Mouse (Mus musculus) B cell, adult 2 months (primary cell): ENCODE data around the gene Pofut2.

Source experiments
- DNase-seq, 2 experiments: peaks; one replicate each; pipeline ENCODE4 v3.0.0; 2022

The Pofut2 gene

GRCm38 (mm10) chr10:77272980-77273730, 14.1 kb downstream of the Pofut2 start:
- no peak for DNase-seq

GRCm38 (mm10) chr10:77273798-77274197, 14.8 kb downstream of the Pofut2 start:
- no peak for DNase-seq

DNA sequence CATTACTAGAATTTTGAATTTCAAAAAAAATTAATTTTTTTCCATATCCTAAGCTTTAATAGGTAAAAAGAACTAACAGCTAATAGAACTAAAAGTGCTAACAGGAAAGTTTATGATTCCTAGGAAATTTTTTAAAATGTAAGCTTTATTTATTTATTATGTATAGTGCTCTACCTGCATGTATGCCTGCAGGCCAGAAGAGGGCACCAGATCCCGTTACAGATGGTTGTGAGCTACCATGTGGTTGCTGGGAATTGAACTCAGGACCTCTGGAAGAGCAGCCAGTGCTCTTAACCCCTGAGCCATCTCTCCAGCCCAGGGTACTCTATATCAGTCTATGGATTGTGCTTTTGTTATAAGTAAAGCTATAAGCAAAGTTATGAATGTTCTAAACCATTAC, 23.1 kb downstream of the Pofut2 start:
- DNase-seq: peak in 1 of 2 experiments; percentile 17

- DNase-seq: peak; percentile 83
These were observed 23.8 kb downstream of the Pofut2 start for GRCm38 (mm10) chr10:77282822-77283221.

DNA sequence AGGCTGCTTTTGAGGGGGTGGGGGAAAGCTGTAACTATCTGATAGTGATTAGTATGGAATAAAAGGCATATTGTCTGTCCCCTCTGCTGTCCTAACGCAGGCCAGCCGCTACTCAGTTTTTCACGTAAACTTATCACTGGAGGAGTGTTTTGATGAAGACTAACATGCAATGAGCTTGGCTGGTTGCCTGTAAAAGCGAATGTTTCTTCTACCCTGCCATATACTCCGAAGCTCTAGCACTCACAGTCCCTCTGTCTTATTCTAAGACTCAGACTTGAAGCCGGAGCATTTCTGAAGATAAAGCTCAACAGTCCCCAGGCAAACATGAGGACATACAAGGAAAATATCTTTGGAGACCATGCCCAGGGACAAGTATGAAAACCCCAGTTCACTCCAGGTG, 25.8 kb downstream of the Pofut2 start:
- no peak for DNase-seq

GRCm38 (mm10) chr10:77287626-77288025, 28.6 kb downstream of the Pofut2 start:
- no peak for DNase-seq

DNA sequence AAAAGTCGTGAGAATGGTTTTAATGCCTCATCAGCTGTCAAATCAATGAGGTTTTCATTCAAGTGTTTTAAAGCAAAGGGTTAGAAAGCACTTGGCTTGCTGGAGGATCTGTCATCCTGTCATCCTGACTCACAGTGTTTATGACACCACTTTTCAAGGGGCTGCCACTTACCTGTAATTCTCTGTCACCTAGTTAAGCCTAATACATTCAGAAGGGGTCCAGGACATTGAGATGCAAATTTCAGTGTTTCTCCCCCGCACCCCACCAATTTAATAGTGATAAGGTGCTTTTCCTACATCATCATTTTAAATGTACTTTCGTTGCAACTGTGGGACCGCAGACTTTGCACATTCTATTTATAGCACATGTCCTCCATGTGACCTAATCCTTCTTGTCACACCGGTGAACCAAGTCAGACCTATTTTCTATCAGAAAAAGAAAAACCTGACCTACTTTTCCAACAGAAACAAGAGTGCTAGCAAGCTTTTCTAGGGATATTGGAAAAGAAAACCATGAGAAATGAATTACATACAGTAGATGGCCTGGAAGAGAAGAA, 29.7 kb downstream of the Pofut2 start:
- peak; percentile 10 to 15 for DNase-seq

GRCm38 (mm10) chr10:77289559-77289958, 30.5 kb downstream of the Pofut2 start:
- DNase-seq: no peak

DNA sequence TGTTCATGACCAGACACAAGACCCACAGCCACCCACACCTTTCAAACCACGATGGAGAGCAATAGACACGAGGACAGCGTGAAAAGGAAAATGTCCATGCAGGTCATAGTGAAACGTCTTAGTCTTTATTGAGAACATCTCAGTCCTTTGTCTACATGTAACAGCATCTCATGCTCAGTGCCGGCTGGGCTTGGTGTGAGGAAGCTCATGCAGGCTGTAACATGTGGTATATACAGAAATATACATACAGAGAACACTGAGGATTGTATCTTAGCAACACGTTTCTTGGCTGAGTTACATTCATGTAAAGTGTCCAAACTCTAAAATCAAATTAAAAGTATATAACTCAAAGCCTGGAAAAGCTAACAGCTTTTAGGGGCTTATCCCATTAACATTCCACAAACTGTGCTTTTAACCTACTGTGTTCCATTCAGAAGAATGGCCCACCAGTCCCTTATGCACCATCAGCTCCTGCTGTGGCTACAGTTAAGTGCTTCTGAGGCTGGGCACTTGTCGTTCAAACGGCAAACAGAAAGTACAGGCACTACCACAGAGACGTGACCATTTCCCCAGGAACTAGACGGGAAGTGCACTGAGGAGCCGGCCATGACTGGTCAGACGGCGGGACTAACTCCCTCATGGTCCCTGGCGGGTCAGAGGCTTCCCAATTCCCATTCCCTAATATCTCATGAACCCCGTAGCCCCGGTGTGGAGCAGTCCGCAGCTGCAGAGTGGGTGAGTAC, 31.8 kb downstream of the Pofut2 start:
- DNase-seq: no peak

DNA sequence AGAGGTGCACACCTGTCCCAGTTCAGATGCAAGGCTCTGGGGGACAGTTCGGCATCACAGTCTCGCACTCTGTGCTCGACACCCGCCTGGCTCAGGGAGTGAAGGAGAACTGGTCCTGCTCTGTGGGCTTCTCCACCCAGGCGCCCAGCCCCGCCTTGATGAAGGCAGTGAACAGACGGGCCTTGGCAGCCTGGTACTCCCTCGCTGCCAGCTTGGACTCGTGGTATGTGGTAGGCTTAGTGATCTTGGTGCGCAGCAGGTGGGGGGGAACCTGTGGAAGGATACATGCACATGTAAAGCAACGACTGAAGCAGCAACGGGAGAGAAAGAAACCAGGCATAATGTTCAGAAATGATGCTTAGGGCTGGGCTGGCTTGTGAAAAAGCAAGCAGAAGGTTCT, 35.7 kb downstream of the Pofut2 start:
- no peak for DNase-seq

- no peak for DNase-seq
These were observed 39.6 kb downstream of the Pofut2 start for GRCm38 (mm10) chr10:77298621-77299020.

DNA sequence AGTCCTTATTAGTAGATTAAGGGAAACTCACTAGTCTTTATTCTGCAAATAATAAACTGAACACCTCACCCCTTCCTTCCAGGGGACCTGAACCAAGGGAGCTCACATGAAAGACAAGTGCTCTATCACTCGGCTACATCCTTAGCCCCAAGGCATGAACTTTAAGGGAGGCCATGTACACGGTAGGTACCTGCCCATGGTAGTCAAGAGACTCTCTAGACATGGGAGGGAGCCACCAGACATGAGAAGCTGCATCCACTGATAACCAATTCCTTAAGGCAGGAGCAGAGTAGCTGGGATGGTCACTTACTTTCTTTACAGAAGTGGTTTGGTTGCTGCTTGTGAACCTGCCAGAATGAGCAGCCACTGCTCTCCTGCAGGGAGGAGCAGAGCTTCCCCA, 40.2 kb downstream of the Pofut2 start:
- DNase-seq: no peak

- DNase-seq: no peak
These were observed 41.4 kb downstream of the Pofut2 start for GRCm38 (mm10) chr10:77300237-77300933.

DNA sequence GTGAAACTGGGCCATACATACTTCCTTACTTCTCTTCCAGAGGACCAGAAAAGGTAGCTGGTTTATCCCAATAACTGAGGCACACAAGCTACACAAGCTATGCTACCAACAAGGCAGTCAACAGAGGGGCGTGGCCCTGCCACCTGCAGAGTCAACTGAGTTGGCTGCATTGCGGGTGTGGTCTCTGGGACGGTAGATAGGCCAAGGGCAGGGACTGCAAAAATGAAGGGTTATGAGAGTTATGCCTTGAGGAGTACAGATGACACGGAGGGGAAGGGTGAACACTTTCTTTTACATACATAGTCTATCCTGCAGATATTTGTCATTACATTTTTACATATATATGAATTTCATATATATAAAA, 41.9 kb downstream of the Pofut2 start:
- DNase-seq: no peak

- DNase-seq: no peak
These were observed 45.3 kb downstream of the Pofut2 start for GRCm38 (mm10) chr10:77304362-77304761.

DNA sequence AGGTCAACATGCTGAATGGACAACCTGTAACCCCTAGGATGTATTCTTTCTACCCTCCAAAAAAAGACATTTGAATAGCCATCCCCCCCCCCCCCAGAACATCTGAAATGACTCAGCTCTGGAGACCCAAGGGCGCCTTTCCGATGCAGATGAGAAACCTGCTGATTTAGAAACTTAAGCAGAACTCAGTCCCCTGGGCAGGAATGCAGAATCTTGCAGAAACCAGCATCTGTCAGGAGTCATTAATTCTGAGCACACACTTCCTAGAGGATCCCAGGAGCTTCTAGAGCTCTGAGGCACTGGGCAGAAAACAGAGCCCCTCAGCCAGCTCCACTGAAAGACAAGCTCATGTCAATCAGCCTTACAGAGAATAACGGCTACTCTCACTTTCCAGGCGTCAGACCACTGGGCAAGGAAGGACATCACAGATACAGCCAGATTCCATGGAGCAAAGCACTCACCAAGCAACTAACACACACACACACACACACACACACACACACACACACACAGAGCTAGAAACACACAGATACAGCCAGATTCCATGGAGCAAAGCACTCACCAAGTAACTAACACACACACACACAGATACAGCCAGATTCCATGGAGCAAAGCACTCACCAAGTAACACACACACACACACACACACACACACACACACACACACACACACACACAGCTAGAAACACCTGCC, 46.0 kb downstream of the Pofut2 start:
- no peak for DNase-seq

DNA sequence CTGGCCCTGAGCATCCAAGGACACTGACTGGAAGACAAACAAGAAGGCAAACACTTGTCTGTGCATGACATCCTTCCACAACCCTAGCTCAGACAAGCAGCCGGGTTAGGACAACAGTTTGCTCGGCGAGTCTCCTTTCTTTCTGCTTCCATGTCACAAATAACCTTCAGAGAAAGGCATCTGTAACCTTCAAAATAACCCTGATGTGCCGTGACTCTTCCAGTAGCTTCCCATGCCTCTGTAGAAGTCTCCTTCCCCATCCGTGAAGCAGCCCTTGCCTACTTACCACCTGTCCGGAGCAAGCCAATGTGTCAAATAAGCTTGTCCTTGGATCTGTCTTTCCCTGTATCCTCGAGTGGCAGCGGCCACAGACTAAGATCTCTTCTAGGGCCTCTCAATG, 46.7 kb downstream of the Pofut2 start:
- DNase-seq: no peak

GRCm38 (mm10) chr10:77308978-77309377, 50.0 kb downstream of the Pofut2 start:
- DNase-seq: no peak

DNA sequence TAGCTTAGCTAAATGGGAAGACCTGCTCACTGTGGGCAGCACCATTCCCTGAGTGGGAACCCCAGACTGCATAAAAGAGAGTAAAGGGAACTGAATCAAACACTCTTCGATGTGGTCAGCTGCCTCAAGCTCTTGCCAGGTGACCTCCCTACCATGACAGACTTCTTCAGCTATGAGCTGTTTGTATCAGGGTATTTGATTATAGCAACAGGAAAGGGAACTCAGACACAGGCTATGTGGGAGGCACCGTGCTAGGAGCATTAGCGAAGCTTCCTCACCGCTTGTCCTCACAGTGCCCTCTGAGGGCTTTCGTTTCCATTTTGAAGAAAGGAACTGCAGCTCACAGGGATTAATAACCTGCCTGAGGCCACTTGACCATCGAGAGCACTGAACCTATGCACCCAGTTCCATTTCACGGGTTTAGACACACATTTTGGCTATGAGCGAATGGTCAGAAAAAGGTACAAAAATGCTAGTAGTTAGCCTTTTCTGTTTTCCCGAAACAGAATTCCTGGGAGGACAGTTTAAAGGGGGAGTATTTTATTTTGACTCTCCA, 55.8 kb downstream of the Pofut2 start:
- DNase-seq: peak in 1 of 2 experiments; percentile 5

GRCm38 (mm10) chr10:77315682-77316081, 56.7 kb downstream of the Pofut2 start:
- DNase-seq: no peak
